Mouse (Mus musculus) liver, embryonic 16.5 days (tissue): ENCODE data around the gene Nr2c2ap. TPM values are rescaled to one million over a fixed set of nuclear protein-coding genes. Genes with fewer than 3 reads are reported as not detected.

Experiments
- ATAC-seq: fragments of 200-750 bp; cut with Nextera tagmentation; 2 replicates; pipeline ENCODE4 v1.8.0; 2017; ENCODE audit warnings: low read depth, mild to moderate bottlenecking, moderate number of reproducible peaks, moderate library complexity
- H3K27ac ChIP-seq: fragments of 300-500 bp; sonication (generic); 2 replicates; pipeline ENCODE4 v1.5.1; 2014; ENCODE audit warnings: mild to moderate bottlenecking, low read length
- H3K27me3 ChIP-seq: fragments of 300-500 bp; sonication (generic); 2 replicates; pipeline ENCODE4 v1.6.1; 2014; ENCODE audit warnings: low read depth, low read length, mixed read lengths; ENCODE audit not compliant: control insufficient read depth, insufficient read depth
- H3K36me3 ChIP-seq: fragments of 300-500 bp; sonication (generic); 2 replicates; pipeline ENCODE4 v1.6.1; 2014; ENCODE audit warnings: mild to moderate bottlenecking; ENCODE audit not compliant: control insufficient read depth, insufficient read depth
- H3K4me1 ChIP-seq: fragments of 300-500 bp; sonication (generic); 2 replicates; pipeline ENCODE4 v1.6.1; 2014; ENCODE audit warnings: low read depth, low read length, mixed read lengths; ENCODE audit not compliant: control insufficient read depth
- H3K4me2 ChIP-seq: fragments of 300-500 bp; sonication (generic); 2 replicates; pipeline ENCODE4 v1.6.1; 2014; ENCODE audit warnings: low read depth, low read length, mixed read lengths
- H3K4me3 ChIP-seq: fragments of 300-500 bp; sonication (generic); 2 replicates; pipeline ENCODE4 v1.5.1; 2014; ENCODE audit warnings: low read depth, mild to moderate bottlenecking, low read length
- H3K9ac ChIP-seq: fragments of 300-500 bp; sonication (generic); 2 replicates; pipeline ENCODE4 v1.6.1; 2014; ENCODE audit warnings: low read depth, low read length
- H3K9me3 ChIP-seq: fragments of 300-500 bp; sonication (generic); replicated peaks from 2 replicates; pipeline ENCODE4 v1.6.1; 2016; ENCODE audit warnings: low read length; ENCODE audit not compliant: control insufficient read depth
- WGBS: fragments of 180-500 bp; shearing (Covaris S2); extraction: QIAGEN DNeasy Blood & Tissue Kit; methylation state at CpG from one replicate; pipeline ENCODE4 v1.1.7; 2014; ENCODE audit not compliant: insufficient replicate concordance; 5-methylcytosine and 5-hydroxymethylcytosine counted together
- polyA plus RNA-seq: library from polyadenylated mRNA; unstranded; fragments of >200 nt; fragmentation: Nextera tagmentation; extraction: Ambion mirVana; gene quantifications from 2 replicates; pipeline ENCODE4 v1.2.1, GENCODE M21; 2015

The Nr2c2ap gene
- polyA plus RNA-seq, 1 experiment from 2014 or later: 12.6 TPM

GRCm38 (mm10) chr8:70114892-70115291 lies 16.2 kb upstream of the Nr2c2ap start:
- ATAC-seq: no peak
- H3K4me1 ChIP-seq: no peaks in the 10 kb centered on the region
- H3K27ac ChIP-seq: no peak overlapping the region
- H3K36me3 ChIP-seq: no peaks in the 10 kb centered on the region
- no peaks in the 10 kb centered on the region for H3K9me3 ChIP-seq
- H3K4me2 ChIP-seq: no peak overlapping the region
- 54% methylated on average over 13 of the region's 13 CpGs for WGBS
- H3K4me3 ChIP-seq: no peak overlapping the region
- peaks cover 84% of the 10 kb centered on the region for H3K27me3 ChIP-seq
- H3K9ac ChIP-seq: no peak overlapping the region

- Histone ChIP-seq H3K27me3 (peaks cover 84% of the 10 kb centered on the region), H3K36me3 (no peaks in the 10 kb centered on the region), H3K4me3 (no peak overlapping the region), H3K4me2 (no peak overlapping the region), H3K9ac (no peak overlapping the region), H3K4me1 (no peaks in the 10 kb centered on the region), H3K27ac (no peak overlapping the region), H3K9me3 (no peaks in the 10 kb centered on the region)
- ATAC-seq: no peak
- WGBS: 6% methylated on average over 9 of the region's 9 CpGs
Observed at GRCm38 (mm10) chr8:70117611-70118010, 13.5 kb upstream of the Nr2c2ap start.

- no peak for ATAC-seq
- Histone ChIP-seq H3K27ac (no peak overlapping the region), H3K4me2 (no peak overlapping the region), H3K36me3 (no peaks in the 10 kb centered on the region), H3K9me3 (no peaks in the 10 kb centered on the region), H3K27me3 (peaks cover 77% of the 10 kb centered on the region), H3K4me3 (no peak overlapping the region), H3K9ac (no peak overlapping the region), H3K4me1 (no peaks in the 10 kb centered on the region)
- WGBS: 10% methylated on average over 17 of the region's 17 CpGs
Observed at GRCm38 (mm10) chr8:70118726-70119700, 12.1 kb upstream of the Nr2c2ap start.

- no peaks in the 10 kb centered on the region for H3K4me1 ChIP-seq
- peaks cover 67% of the 10 kb centered on the region for H3K27me3 ChIP-seq
- no peak for ATAC-seq
- 2% methylated on average over 19 of the region's 19 CpGs for WGBS
- no peak within 1 kb of the TSS for H3K27ac ChIP-seq
- H3K4me3 ChIP-seq: no peak within 1 kb of the TSS
- no peak within 1 kb of the TSS for H3K9ac ChIP-seq
- no peaks in the 10 kb centered on the region for H3K36me3 ChIP-seq
- no peak within 1 kb of the TSS for H3K4me2 ChIP-seq
- no peaks in the 10 kb centered on the region for H3K9me3 ChIP-seq
Observed at GRCm38 (mm10) chr8:70120667-70121066, 10.5 kb upstream of the Nr2c2ap start, which contains the start of gene Ncan. TSS of gene Ncan (minus strand) at chr8:70120873.

- Histone ChIP-seq H3K9ac (no peak overlapping the region), H3K4me2 (no peak overlapping the region), H3K9me3 (no peaks in the 10 kb centered on the region), H3K36me3 (no peaks in the 10 kb centered on the region), H3K27me3 (peaks cover 53% of the 10 kb centered on the region), H3K4me3 (no peak overlapping the region), H3K4me1 (no peaks in the 10 kb centered on the region), H3K27ac (no peak overlapping the region)
- 45% methylated on average over 2 of the region's 2 CpGs for WGBS
- no peak for ATAC-seq
Observed at GRCm38 (mm10) chr8:70122863-70123262, 8.3 kb upstream of the Nr2c2ap start.

GRCm38 (mm10) chr8:70124992-70125391 lies 6.1 kb upstream of the Nr2c2ap start:
- no peaks in the 10 kb centered on the region for H3K9me3 ChIP-seq
- 51% methylated on average over 8 of the region's 8 CpGs for WGBS
- ATAC-seq: no peak

GRCm38 (mm10) chr8:70128435-70128834 lies 2.7 kb upstream of the Nr2c2ap start:
- Histone ChIP-seq H3K27ac (no peak overlapping the region), H3K4me1 (peaks cover 18% of the 10 kb centered on the region), H3K9ac (no peak overlapping the region), H3K27me3 (peaks cover 5% of the 10 kb centered on the region; the same call in 1 of the 2 replicates), H3K9me3 (no peaks in the 10 kb centered on the region), H3K4me3 (no peak overlapping the region), H3K36me3 (0 out of 2 replicates have a peak, but pooled peaks cover 4% of the 10 kb centered on the region), H3K4me2 (no peak overlapping the region)
- 53% methylated on average over 3 of the region's 3 CpGs for WGBS
- no peak for ATAC-seq

More at GRCm38 (mm10) chr8:70124992-70125391, 6.1 kb upstream of the Nr2c2ap start:
- no peak overlapping the region for H3K27ac ChIP-seq
- H3K36me3 ChIP-seq: no peaks in the 10 kb centered on the region
- H3K4me1 ChIP-seq: no peaks in the 10 kb centered on the region; the same call in 1 of the 2 replicates
- peaks cover 31% of the 10 kb centered on the region for H3K27me3 ChIP-seq
- H3K9ac ChIP-seq: no peak overlapping the region
- H3K4me3 ChIP-seq: no peak overlapping the region
- H3K4me2 ChIP-seq: no peak overlapping the region

- WGBS: 58% methylated on average over 9 of the region's 9 CpGs
- no peak for ATAC-seq
- peaks cover 4% of the 10 kb centered on the region; the same call in 1 of the 2 replicates for H3K36me3 ChIP-seq
- no peaks in the 10 kb centered on the region for H3K9me3 ChIP-seq
- no peak overlapping the region for H3K9ac ChIP-seq
- 0 out of 2 replicates have a peak, but pooled peaks cover 1% of the 10 kb centered on the region for H3K27me3 ChIP-seq
- H3K4me1 ChIP-seq: peaks cover 20% of the 10 kb centered on the region
- H3K27ac ChIP-seq: no peak overlapping the region
- no peak overlapping the region for H3K4me2 ChIP-seq
- no peak overlapping the region for H3K4me3 ChIP-seq
Observed at GRCm38 (mm10) chr8:70129309-70129952, 1.7 kb upstream of the Nr2c2ap start.

GRCm38 (mm10) chr8:70130066-70130465 lies 1.1 kb upstream of the Nr2c2ap start:
- no peak for ATAC-seq
- 64% methylated on average over 3 of the region's 3 CpGs for WGBS
- Histone ChIP-seq H3K36me3 (peaks cover 9% of the 10 kb centered on the region), H3K9me3 (no peaks in the 10 kb centered on the region), H3K4me2 (no peak overlapping the region), H3K27me3 (no peaks in the 10 kb centered on the region), H3K27ac (no peak overlapping the region), H3K4me1 (peaks cover 20% of the 10 kb centered on the region), H3K9ac (no peak overlapping the region), H3K4me3 (no peak overlapping the region)
